Mouse (Mus musculus) testis, postnatal 10 days (tissue): ENCODE data around the gene Opn1sw.
"Not testable (repeated sequence)": the region's sequence is repeated elsewhere in the genome, so short reads cannot be mapped to it uniquely, and the experiment has no call there.

Experiments used
- DNase-seq: peaks from one replicate; pipeline ENCODE4 v3.0.0; 2021; ENCODE audit warnings: low spot score

The Opn1sw gene

GRCm38 (mm10) chr6:29396714-29397540, 8.7 kb upstream of the Opn1sw start:
- peak; percentile 51 for DNase-seq

DNA sequence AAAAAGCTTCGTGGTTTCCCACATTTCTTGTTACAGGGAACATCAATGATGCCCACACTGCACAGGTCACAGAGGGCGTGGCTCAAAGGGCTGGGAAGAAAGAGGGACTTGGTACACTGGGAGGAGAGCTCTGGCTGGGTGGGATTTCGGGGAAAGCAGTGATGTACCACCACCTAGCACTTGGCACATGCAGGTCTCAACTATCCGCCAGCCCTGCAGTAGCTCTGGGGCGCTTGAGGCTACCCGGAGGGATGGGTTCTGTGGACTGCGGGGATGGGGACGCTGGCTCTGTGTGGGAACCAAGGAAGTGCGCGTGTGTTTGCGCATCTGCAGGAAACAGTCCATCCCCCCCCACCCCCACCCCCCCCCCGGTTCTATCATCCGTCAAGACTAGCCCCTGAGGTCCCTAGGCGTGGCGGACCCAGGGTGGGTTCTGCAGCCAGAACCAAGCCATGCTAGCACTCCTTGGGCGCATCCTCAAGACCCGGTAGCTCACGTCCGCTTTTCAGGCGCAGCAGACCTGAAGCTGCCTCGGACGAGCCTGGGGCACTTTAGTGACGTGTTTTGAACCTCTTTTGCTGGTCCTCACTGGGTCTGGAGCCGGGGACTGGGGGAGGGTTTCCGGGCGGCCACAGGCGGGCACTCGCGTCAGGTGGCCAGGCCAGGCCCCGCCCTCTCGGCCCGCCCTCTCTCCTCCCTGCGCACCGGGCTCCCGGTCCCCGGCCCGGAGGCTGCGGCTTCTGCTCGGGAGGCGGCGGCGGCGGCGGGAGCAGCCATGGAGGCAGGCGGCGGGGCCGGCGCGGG, 7.8 kb upstream of the Opn1sw start, which contains the start of gene Ccdc136:
Ccdc136 (plus strand) TSS at position 400 of the 804 bp plus-strand sequence.
- peak; percentile 77 for DNase-seq

DNA sequence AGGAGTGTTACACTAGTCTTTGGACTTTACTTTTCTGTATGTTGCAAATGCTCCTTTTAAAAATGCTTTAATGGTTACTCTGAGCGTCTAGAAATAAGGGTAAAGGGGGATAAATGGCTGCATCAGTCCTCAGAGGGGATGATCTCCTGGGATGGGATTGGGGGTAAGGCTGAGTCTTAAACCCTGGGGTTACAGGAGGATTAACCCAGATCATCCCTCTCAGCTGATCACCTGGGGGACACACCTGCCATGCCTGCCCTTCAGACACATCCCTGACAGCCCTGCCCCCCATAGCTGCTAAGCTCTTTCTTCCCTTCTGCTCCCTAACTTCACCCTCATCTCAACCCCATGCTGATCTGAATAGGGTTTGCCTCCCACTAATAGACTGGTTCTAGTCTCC, 6.0 kb upstream of the Opn1sw start:
- DNase-seq = no peak

DNA sequence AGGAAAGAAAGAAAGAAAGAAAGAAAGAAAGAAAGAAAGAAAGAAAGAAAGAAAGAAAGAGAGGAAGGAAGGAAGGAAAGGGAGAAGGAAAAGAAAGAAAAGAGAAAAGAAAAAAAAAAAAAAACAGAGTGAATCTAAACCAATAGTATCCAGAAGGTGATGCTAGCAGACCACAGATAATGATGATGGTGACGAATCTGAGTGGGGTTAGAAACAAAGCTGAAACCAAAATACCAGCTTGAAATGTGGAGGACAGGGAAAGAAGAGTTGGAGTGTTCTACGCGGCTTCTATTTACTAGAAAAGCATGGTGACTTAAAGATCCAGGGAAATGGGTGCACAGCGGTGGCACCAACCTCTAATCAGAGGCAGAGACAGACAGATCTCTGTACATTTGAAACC, 3.5 kb upstream of the Opn1sw start:
- no peak for DNase-seq

- not testable (repeated sequence) for DNase-seq
These were observed 3.0 kb upstream of the Opn1sw start for GRCm38 (mm10) chr6:29391241-29391640.

DNA sequence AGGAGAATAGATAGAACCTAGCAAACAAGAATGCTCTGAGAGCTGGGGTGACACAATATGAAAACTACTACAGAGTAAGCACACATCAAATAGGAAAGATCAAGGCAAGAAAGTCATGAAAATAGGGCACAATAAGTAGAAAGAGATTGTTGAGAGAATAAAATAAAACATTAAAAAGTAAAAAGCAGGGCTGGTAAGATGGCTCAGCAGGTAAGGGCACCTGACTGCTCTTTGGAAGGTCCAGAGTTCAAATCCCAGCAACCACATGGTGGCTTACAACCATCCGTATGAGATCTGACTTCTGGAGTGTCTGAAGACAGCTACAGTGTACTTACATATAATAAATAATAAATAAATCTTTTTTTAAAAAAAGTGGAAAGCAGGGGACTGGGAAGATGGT, 2.2 kb upstream of the Opn1sw start:
- not testable (repeated sequence) for DNase-seq

DNA sequence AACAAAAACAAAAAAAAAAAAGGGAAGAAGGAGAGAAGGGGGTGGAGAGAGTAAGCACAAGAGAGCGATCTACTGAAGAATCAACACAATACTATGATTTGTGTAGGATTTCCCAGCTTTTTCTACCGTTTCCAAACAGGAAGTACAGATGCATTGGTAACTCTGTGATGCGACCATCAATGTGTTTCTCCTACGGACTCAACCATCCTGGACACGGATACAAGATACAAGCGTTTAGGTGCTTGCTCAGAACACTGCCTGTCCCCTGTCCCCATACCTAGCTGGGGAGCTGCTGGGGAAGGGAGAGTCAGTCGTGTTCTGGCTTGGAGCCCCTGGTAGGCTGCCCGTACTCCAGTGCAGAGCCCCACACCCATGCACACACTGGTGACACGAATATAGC, 1.2 kb upstream of the Opn1sw start:
- no peak for DNase-seq

DNA sequence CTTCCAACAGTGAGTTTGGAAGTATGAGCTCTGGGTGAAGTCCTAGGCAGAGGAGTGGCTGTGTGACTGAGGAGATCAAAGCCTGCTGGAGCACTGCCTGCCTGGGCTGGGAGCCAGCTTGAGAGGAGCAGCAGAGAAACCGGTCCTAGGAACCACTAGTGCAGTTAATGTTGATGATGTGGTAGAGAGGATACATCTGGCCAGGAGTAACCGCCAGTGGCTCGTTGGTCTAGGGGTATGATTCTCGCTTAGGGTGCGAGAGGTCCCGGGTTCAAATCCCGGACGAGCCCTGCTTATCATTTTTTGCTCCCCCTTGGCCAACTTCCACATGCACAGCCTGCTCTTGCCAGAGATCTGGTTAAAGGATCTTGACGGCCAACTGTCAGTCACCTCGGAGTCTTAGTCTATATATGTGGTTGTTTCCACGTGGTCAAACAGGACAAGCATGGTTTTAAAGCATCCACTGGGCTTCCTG, 375 bp upstream of the Opn1sw start:
- peak; percentile 91 for DNase-seq

- DNase-seq = no peak
These were observed 5.8 kb downstream of the Opn1sw start for GRCm38 (mm10) chr6:29382442-29382841.

DNA sequence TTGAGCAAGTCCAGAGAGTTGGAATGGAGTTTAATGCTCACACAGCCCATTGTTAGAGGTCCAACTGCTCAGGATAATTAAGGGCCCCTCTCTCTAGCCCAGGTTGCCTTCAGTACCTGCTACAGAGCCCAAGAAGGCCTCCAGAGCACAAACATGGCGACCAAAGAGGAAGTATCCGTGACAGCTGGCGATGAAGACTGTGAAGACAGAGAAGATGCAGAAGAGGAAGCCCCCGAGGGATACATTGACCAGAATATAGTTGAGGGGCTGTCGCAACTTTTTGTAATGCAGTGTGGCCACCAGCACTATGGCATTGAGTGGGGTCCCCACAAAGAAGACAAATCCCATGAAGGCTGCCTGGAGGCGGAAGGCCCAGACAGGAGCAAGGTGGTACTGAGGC, 8.3 kb downstream of the Opn1sw start:
- no peak for DNase-seq

GRCm38 (mm10) chr6:29378678-29379077, 9.6 kb downstream of the Opn1sw start:
- no peak for DNase-seq

DNA sequence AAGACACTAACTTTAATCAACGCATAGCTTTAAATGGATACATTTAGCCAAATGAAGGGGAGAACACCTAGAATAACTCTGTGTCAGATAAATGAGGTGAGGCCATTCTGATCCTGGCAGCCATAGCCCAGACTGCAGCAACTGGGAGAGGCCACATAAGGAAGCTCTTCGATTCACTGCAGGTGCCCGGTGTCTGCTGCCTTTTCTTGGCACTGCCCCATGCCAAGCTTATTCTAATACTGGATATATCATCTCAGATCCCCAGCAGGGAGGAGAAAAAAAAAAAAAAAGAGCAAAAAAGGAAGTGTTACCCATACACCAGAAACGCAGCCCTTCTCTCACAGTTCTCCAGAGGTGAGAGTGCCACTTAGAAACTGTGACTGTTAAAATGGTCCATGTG, 10.9 kb downstream of the Opn1sw start:
- DNase-seq = no peak

DNA sequence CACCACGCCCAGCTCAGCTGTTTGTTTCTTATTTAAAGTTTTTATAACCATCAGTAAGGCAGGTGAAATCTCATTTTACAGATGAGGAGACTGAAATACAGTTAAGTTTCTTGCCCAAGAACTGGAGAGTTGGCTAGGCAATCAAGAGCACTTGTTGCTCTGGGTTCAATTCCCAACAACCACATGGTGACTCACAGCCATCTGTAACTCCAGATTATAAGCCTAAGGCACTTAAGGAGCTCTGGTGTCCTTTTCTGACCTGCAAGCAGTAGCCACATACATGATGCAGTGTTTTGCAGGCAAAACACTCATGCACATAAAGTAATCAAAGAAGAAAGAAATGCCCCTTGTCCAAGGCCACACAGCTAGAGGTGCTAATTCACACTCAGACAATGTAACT, 23.0 kb downstream of the Opn1sw start:
- DNase-seq = no peak

DNA sequence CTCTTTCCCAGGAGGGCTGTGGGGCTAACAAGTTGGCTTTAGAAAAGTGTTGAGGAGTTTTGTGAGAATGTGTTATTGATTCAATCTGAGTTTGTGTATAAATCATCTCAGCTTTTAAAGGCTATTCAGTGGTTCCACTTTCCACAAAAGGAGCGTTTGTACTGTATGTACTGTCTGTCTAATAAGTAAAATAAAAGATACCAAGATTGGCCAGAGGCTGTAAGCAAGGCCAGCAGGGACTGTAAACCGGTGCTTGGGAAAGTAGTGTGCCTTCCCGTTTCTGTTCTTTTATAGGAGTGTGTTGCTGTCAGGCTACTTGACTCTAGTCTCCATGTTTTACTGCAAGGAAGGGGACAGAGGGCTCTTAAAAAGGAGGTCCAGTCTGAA, 25.1 kb downstream of the Opn1sw start:
- DNase-seq = no peak

DNA sequence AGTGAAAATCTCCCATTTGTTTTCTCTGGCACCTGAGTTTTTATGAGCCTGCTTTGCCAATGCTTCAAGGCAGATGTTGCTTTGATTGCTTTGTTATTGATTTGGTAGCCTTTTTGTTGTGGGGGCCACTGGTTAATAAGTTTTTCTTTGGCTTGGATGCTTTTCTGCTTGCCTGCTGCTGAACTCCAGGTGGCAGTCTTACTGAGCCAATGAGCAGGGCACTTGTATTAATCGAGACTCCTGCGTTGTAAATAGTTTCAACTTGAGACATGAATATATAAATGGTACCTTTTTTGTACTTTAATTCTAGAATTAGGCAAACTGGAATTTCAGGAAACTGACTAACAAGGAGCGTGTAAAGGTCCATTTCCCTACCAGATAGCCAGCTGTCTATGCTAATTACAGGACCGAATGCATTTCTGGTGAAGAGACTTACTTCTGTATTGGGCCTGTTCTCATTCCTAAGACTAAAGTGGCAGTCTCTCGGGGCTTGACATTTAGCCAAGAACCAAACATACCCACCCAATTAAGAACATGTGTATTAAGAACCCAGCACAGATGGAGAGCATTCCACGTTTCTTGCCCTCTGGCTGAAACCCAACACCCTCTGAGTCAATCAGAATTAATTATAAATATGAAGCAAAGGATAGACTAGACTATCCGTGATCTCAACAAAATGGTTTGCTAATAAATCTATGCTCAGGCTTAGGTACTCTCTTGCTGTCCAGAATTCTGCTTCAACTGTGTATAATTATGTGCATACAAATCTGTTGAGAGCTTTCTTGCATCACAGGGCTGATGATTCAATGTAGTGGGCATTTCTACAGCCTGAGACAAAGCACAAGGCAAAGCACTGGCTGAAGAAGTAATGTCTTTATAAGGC, 25.8 kb downstream of the Opn1sw start:
- DNase-seq = no peak

DNA sequence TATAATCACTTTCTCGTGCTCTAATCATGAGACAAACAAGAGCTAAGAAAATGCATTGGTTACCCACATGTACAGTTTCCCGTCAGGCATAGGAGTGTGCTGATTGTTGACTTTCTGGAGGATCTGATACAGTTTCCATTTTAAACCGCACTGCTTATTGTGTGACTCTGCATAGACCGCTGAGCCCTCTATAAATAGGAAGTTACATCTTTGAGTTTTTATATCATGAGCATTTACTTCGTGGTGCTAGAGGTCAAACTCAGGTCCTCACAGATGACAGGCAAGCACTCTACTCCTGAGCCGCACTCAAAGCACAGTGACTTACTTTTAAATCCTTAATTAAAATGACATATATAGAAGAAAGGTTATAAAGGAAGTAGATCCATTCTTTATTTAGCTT, 28.1 kb downstream of the Opn1sw start:
- no peak for DNase-seq

DNA sequence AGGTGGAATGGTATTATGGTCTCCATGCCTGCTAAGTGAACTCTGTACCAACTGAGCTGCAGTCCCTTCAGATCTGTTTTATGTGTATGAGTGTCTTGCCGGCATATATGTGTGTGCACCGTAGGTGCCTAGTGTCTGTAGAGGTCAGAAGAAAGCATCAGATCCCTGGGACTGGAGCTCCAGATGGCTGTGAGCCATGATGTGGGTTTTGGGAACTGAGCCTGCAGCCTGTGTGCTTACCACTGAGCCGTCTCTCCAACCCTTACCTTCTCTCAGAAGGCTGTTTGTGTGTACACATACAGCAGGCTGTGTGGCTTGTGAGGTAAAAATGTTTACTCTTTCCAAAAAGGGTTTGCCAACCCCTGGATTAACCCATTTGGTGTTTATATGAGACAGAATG, 28.9 kb downstream of the Opn1sw start:
- DNase-seq = no peak

DNA sequence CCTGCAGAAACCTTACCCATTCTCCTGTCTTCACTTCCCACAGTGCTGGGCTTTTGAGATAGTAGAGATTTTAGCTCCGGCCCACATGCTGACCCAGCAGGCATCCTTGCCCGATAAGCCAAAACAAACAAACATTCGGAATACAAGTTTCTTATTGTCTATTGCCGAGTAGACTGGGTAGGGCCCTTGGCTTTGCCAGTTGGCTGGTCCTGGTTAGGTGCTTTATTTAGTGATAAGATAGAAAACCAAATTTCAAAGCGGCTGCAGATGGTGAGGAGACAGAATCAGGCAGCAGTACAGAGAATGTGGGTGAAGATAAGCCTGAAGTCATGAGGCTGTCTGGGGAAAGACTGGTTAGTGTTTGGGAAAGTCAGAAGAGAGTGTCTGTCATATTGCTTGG, 35.5 kb downstream of the Opn1sw start:
- DNase-seq = no peak

DNA sequence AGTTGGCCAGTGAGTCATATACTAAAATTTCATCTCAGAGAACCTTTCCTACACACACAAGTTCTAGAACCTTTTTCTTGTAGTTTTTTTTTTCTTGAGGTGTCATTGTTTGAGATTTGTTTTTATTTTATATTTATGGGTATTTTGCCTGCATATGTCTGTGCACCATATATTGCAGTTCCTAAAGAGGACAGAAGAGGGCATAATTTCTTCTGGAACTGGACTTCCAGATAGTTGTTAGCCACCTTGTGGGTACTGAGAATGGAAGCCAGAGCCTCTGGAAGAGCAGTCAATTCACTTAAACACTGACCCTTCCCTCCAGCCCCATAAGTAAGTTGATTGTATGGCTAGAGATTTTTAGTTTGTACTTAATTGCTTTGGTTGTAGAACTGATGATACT, 36.7 kb downstream of the Opn1sw start:
- DNase-seq = no peak

DNA sequence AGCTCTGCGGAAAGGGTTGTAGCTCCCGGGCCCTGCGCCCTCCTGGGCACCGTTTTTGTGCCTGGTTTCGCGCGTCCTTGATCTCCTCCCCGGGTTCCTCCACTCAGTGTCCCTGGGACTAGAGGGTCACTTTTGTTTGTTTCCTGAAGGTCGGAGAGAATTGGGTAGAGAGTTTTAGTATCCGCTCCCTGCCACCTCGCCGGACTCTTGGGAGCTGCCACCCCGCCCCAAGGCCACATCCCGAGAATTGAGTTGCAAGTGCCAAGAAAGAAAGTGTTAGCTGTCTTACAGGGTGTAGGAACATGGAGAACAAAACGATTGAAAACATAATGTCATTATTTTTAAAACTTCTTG, 39.9 kb downstream of the Opn1sw start:
- no peak for DNase-seq

DNA sequence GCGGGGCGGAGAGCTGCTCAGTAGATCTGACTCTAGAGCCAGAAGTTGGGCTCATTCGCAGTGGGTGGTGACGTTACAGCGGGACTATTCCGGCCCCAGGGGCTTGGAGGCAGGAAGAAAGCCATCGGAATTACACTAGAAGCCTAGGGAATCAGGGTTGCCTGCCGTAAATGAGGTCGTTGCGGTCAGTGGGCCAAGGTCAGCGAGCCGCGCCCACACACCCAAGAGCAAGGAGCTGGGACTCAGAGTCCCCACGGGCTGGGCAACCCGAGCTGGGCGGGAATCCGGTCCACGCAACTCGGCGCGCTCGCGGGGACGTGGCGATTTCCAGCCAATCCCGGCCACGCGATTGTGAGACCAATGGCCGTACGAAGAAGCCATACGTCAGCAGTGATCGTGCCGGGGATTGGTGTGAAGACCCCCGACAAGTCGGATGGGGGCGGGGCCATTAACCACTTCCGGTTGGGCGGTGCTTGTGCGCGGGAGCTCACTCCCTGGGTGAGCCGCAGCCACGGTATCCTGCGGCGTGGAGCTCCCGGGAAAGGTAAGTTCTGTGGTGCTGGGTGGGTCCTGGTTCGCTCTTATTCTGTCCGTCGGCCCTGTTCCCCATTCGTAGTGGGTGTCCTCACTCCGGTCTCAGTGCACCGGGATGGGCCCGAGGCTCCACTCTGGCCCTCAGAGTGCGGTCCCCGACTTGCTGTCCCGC, 40.5 kb downstream of the Opn1sw start, which contains the start of gene Calu:
Calu (plus strand) TSS at position 405 of the 706 bp plus-strand sequence.
- peak; percentile 100 for DNase-seq

GRCm38 (mm10) chr6:29347189-29347588, 41.1 kb downstream of the Opn1sw start:
- DNase-seq = no peak
